Mouse (Mus musculus) embryonic facial prominence, embryonic 13.5 days (tissue): ENCODE data around the gene Tap1. TPM values are rescaled to one million over a fixed set of nuclear protein-coding genes. Genes with fewer than 3 reads are reported as not detected.

Experiments
- ATAC-seq: fragments of 200-750 bp; cut with Nextera tagmentation; 2 replicates; pipeline ENCODE4 v1.8.0; 2017; ENCODE audit warnings: low read depth; ENCODE audit not compliant: insufficient number of reproducible peaks, insufficient read depth, low FRiP score, low TSS enrichment
- H3K27ac ChIP-seq: fragments of 300-500 bp; sonication (generic); 2 replicates; pipeline ENCODE4 v1.5.1; 2015; ENCODE audit warnings: moderate library complexity, mild to moderate bottlenecking, inconsistent platforms
- H3K27me3 ChIP-seq: fragments of 300-500 bp; sonication (generic); 2 replicates; pipeline ENCODE4 v1.6.1; 2015; ENCODE audit warnings: mild to moderate bottlenecking, inconsistent platforms
- H3K36me3 ChIP-seq: fragments of 300-500 bp; sonication (generic); 2 replicates; pipeline ENCODE4 v1.6.1; 2015; ENCODE audit warnings: mild to moderate bottlenecking, inconsistent platforms
- H3K4me1 ChIP-seq: fragments of 300-500 bp; sonication (generic); 2 replicates; pipeline ENCODE4 v1.6.1; 2015; ENCODE audit warnings: inconsistent platforms
- H3K4me2 ChIP-seq: fragments of 300-500 bp; sonication (generic); 2 replicates; pipeline ENCODE4 v1.6.1; 2015; ENCODE audit warnings: moderate library complexity, mild to moderate bottlenecking, inconsistent platforms
- H3K4me3 ChIP-seq: fragments of 300-500 bp; sonication (generic); 2 replicates; pipeline ENCODE4 v1.5.1; 2015; ENCODE audit warnings: mild to moderate bottlenecking, inconsistent platforms
- H3K9ac ChIP-seq: fragments of 300-500 bp; sonication (generic); 2 replicates; pipeline ENCODE4 v1.6.1; 2015; ENCODE audit warnings: mild to moderate bottlenecking, inconsistent platforms
- H3K9me3 ChIP-seq: fragments of 300-500 bp; sonication (generic); 2 replicates; pipeline ENCODE4 v1.6.1; 2016; ENCODE audit warnings: inconsistent platforms
- WGBS: fragments of 180-500 bp; shearing (Covaris S2); methylation state at CpG from one replicate; pipeline ENCODE4 v1.1.7; 2015; ENCODE audit warnings: mixed read lengths; 5-methylcytosine and 5-hydroxymethylcytosine counted together
- polyA plus RNA-seq: library from polyadenylated mRNA; unstranded; fragments of >200 nt; fragmentation: Nextera tagmentation; extraction: Ambion mirVana; gene quantifications from 2 replicates; pipeline ENCODE4 v1.2.1, GENCODE M21; 2015

Gene Tap1
- polyA plus RNA-seq, 1 experiment from 2014 or later, result 9.5 TPM

DNA sequence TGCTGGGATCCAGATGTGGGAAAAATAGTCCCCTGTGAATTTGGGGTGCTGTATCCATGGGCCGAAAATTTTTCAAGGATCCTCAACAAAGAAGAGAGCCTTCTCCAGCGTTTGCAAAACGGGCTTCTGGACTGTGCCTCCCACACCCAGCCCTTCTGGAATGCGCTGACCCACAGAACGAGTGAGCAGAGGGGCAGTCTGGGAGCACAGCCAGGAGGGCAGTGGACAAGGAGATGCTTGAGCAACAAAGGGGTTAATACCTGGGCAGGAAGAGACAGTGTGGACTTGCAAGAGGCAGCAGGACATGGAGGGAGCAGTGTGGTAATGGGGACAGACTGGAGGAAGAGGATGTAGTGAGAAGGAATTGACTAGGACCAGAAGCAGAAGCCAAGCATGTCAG, 31.8 kb upstream of the Tap1 start:
- 55% methylated on average over 5 of the region's 5 CpGs for WGBS
- no peak for ATAC-seq

DNA sequence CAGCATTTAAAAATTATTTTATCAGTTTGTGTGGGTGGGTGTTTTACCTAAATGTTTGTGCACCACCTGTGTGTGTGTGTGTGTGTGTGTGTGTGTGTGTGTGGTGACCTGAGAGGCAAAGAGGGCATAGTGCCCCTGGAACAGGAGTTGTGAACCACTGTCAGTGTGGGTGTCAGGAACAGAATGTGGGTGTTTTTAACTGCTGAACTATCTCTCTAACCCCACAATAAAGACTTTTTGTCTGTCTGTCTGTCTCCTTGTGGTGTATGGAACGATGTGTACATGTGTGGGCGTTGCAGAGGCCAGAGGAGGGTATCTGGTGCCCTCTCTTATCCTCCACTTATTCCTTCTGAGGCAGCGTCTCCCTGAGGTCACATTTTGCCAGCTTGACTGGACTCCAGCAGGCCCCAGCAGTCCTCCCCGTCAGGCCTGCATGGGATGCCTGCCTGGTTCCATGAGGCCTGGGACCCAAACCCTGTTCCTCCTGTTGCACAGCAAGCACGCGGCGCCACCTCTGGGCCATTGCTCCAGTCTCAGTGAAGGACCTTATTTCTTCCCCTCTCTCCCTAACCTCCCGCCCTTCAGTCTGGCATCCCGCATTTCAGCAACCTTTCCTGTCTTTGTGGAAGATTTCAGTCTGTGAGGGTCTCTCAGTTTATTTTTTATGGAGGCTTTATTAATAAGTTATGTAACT, 23.0 kb upstream of the Tap1 start:
- 41% methylated on average over 9 of the region's 9 CpGs for WGBS

More for the DNA sequence above, 31.8 kb upstream of the Tap1 start:
- Histone ChIP-seq H3K4me3 (no peak overlapping the region), H3K4me1 (no peaks in the 10 kb centered on the region), H3K36me3 (no peaks in the 10 kb centered on the region), H3K27ac (no peak overlapping the region), H3K4me2 (no peak overlapping the region), H3K9ac (no peak overlapping the region), H3K27me3 (no peaks in the 10 kb centered on the region), H3K9me3 (no peaks in the 10 kb centered on the region)

DNA sequence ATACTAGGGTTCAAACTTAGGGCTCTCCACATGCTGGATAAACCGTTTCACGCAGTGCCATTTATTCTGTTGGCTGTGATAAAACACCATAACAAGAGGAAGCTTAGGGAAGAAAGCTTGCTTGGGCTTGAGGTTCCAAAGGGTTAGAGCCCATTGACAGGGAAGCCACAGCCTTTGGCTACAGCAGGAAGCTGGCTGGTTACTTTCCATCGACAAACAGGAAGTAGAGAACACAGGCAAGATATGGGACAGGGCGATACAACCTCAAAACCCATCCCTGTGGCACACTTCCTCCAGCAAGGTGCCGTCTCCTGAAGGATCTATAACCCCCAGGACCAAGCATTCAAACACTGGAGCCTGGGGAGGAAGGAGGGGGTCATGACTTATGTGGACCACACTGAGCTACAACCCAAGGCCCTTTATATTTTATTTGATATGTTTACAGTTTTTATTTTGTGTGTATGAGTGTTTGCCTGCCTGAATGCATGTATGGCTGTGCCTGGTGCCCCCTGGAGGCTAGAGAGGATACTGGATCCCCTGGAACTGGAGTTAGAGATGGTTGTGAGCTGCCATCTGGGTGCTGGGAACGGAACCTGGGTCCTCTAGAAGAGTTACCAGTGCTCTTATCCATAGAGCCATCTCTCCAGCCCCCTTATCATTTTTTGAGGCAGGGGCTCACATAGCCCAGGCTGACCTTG, 22.2 kb upstream of the Tap1 start:
- no peak overlapping the region for H3K4me2 ChIP-seq
- no peak for ATAC-seq
- no peak overlapping the region for H3K9ac ChIP-seq
- H3K4me3 ChIP-seq, result no peak overlapping the region
- H3K36me3 ChIP-seq, result no peaks in the 10 kb centered on the region
- no peak overlapping the region for H3K27ac ChIP-seq
- no peaks in the 10 kb centered on the region for H3K27me3 ChIP-seq
- peaks cover 4% of the 10 kb centered on the region; the same call in 1 of the 2 replicates for H3K9me3 ChIP-seq
- H3K4me1 ChIP-seq, result no peaks in the 10 kb centered on the region
- WGBS, result 84% methylated on average over 6 of the region's 6 CpGs

More for the DNA sequence above, 23.0 kb upstream of the Tap1 start:
- Histone ChIP-seq H3K27ac (no peak overlapping the region), H3K9ac (peak overlapping the region; percentile 6; the same call in 1 of the 2 replicates), H3K27me3 (no peaks in the 10 kb centered on the region), H3K36me3 (no peaks in the 10 kb centered on the region), H3K4me3 (no peak overlapping the region), H3K4me1 (no peaks in the 10 kb centered on the region), H3K9me3 (peaks cover 4% of the 10 kb centered on the region; the same call in 1 of the 2 replicates), H3K4me2 (no peak overlapping the region)
- ATAC-seq, result no peak

DNA sequence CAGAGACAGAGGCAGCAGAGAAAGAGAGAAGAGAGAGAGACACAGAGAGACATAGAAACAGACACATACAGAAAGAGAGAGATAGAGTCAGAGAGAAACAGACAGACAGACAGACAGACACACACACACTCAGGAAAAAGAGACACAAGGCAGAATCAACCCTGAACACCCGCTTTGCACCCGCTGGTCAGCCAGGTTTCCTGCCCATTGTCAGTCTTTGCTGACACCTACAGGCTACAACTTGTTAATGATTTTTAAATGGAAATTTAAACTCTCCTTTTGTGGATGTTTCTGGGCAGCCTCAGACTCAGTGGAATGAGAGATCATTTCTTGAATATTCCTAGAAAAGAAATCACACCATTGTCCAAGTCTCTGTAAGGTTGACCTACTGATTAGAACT, 18.1 kb upstream of the Tap1 start:
- peaks cover 4% of the 10 kb centered on the region; the same call in 1 of the 2 replicates for H3K9me3 ChIP-seq
- no peaks in the 10 kb centered on the region for H3K36me3 ChIP-seq
- H3K4me1 ChIP-seq, result no peaks in the 10 kb centered on the region
- no peak overlapping the region for H3K4me3 ChIP-seq
- H3K4me2 ChIP-seq, result no peak overlapping the region
- ATAC-seq, result no peak
- H3K27me3 ChIP-seq, result peaks cover 4% of the 10 kb centered on the region; the same call in 1 of the 2 replicates
- WGBS, result 2% methylated on average over 2 of the region's 2 CpGs
- H3K27ac ChIP-seq, result no peak overlapping the region
- no peak overlapping the region for H3K9ac ChIP-seq

DNA sequence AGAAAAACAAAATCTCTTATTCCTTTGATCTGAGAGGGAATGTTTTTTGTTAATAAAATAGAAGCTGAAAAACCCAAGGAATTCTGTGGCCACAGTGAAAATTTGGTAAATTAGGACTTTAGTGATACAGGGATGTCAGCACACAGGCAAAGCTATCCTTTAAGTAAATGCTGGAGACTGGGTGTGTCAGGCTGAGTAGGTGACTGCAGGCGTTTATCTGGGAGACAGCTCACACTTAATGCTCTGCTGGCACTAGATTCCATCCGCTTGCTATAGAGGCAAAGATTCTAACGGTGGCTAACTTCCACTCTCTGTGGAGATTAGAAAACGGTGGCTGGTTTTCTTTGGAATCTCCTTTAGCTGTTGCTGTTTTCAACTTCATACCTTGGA, 16.9 kb upstream of the Tap1 start:
- H3K27me3 ChIP-seq, result peaks cover 7% of the 10 kb centered on the region; the same call in 1 of the 2 replicates
- H3K27ac ChIP-seq, result no peak overlapping the region
- WGBS, result 23% methylated on average over 4 of the region's 4 CpGs
- H3K9me3 ChIP-seq, result peaks cover 1% of the 10 kb centered on the region; the same call in 1 of the 2 replicates
- no peaks in the 10 kb centered on the region for H3K36me3 ChIP-seq
- H3K4me2 ChIP-seq, result no peak overlapping the region
- no peak overlapping the region for H3K4me3 ChIP-seq
- H3K4me1 ChIP-seq, result no peaks in the 10 kb centered on the region
- ATAC-seq, result no peak
- no peak overlapping the region for H3K9ac ChIP-seq

DNA sequence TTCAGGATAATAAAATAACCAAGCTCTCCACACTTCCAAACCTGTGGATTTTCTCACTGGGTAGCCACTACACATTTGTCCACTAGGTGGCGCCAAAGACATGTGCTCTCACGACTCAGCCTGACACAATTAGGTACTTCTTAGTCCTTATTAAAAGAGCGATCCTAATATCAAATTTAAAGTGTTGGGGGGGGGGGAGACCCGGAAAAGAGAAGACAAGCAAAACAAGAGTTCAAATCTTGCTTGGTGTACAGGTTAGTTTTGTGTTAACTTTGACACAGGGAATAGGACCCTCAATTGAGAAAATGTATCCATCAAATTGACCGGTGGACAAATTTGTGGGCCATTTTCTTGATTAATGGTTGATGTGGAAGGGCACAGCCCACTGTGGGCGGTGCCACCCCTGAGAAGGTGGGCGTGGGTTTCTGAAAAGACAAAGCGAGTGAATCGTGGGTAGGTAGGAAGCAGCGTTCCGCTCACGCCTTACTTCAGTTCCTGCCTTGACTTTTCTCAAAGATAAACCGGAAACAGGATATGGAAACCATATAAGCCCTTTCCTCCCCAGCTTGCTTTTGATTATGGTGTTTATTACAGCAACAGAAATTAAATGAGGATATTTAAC, 16.4 kb upstream of the Tap1 start:
- no peak overlapping the region for H3K4me2 ChIP-seq
- no peaks in the 10 kb centered on the region; the same call in 1 of the 2 replicates for H3K9me3 ChIP-seq
- H3K4me3 ChIP-seq, result no peak overlapping the region
- no peak overlapping the region for H3K9ac ChIP-seq
- peaks cover 7% of the 10 kb centered on the region; the same call in 1 of the 2 replicates for H3K27me3 ChIP-seq
- H3K27ac ChIP-seq, result no peak overlapping the region
- WGBS, result 38% methylated on average over 13 of the region's 13 CpGs
- H3K36me3 ChIP-seq, result no peaks in the 10 kb centered on the region
- no peak for ATAC-seq
- H3K4me1 ChIP-seq, result no peaks in the 10 kb centered on the region

DNA sequence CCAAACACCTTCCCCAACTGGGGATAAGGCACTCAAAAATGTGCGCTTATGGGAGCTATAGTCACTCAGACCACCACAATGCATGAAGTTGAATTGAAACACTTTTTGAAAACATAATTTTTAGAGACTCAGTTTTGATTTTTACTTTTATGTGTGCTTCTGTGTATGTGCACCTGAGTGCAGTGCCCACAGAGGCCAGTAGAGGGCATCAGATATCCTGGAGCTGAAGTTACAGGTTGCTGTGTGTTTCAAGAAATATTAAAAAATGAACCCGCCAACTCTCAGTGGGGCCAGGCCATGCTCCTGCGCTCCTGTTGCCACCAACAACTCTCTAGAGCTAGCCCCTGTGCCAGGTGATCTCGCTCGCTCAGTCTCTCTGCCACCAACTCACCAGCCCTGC, 14.8 kb upstream of the Tap1 start:
- H3K27me3 ChIP-seq, result peaks cover 7% of the 10 kb centered on the region; the same call in 1 of the 2 replicates
- H3K4me3 ChIP-seq, result no peak overlapping the region
- H3K27ac ChIP-seq, result no peak overlapping the region
- no peak overlapping the region for H3K4me2 ChIP-seq
- no peak overlapping the region for H3K9ac ChIP-seq
- no peaks in the 10 kb centered on the region for H3K4me1 ChIP-seq
- 87% methylated on average over 5 of the region's 5 CpGs for whole genome bisulfite sequencing
- peaks cover 13% of the 10 kb centered on the region; the same call in 1 of the 2 replicates for H3K9me3 ChIP-seq
- ATAC-seq, result no peak
- H3K36me3 ChIP-seq, result no peaks in the 10 kb centered on the region

DNA sequence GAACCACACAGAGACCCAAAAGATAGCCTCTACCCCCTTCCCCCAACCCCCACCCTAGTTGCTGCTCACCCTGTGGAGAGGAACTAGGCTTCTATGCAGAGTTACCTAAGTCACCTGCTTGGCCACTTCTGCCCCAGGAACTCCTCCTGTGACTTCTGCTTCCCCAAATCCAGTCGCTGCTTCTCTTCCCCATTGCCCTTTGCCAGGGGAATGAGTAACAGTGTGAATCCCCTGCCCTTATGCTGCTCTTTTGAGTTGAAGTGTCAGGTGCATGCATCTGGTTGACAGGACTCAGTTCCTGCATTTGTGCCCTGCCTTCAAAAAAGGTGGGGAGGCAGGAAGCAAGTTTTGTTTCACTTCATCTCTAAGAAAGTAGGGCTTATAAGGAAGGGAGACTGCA, 13.3 kb upstream of the Tap1 start:
- 65% methylated on average over 1 of the region's 1 CpGs for WGBS
- H3K4me2 ChIP-seq, result no peak overlapping the region

DNA sequence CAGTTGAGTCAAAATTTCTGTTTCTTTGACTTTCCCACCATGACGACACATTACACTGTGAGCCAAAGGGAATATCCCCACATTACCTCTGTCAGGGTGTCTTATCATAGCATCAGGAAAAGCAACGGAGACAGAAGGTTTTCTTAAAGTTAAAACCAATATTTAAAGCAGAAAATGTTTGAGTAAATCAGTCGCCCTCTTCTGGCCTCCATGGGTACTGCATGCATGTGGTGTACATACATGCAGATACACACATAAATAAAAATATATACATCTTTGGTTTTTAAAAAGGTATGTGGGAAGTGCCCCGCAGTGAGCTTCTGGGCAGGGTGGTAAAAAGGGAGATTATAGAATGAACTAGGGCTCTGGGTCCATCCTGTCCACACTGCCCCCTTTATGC, 10.2 kb upstream of the Tap1 start:
- Histone ChIP-seq H3K36me3 (no peaks in the 10 kb centered on the region), H3K27me3 (peaks cover 12% of the 10 kb centered on the region), H3K4me1 (no peaks in the 10 kb centered on the region), H3K9me3 (peaks cover 14% of the 10 kb centered on the region; the same call in 1 of the 2 replicates), H3K9ac (no peak overlapping the region), H3K4me2 (no peak overlapping the region), H3K4me3 (no peak overlapping the region), H3K27ac (no peak overlapping the region)
- no peak for ATAC-seq
- 76% methylated on average over 4 of the region's 4 CpGs for WGBS

More for the DNA sequence above, 13.3 kb upstream of the Tap1 start:
- Histone ChIP-seq H3K36me3 (no peaks in the 10 kb centered on the region), H3K9ac (no peak overlapping the region), H3K9me3 (peaks cover 14% of the 10 kb centered on the region; the same call in 1 of the 2 replicates), H3K4me3 (no peak overlapping the region), H3K27me3 (peaks cover 7% of the 10 kb centered on the region; the same call in 1 of the 2 replicates), H3K27ac (no peak overlapping the region), H3K4me1 (no peaks in the 10 kb centered on the region)
- ATAC-seq, result no peak

DNA sequence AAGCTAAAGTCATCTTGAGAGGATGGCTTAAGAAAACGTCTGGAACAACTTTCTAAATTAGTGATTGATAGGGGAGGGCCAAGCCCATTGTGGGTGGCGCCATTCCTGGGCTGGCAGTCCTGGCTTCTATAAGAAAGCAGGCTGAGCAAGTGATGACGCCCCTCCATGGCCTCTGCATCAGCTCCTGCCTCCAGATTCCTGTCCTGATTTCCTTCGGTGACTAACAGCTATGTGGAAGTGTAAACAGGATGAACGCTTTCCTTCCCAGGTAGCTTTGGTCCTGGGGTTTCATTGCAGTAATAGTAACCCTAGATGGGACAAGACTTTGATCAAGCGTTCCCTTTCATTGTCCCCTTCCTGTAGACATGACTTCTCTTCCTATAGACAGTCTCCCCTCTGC, 8.3 kb upstream of the Tap1 start:
- Histone ChIP-seq H3K9ac (no peak overlapping the region), H3K27ac (no peak overlapping the region), H3K27me3 (peaks cover 22% of the 10 kb centered on the region), H3K9me3 (0 out of 2 replicates have a peak, but pooled peaks cover 14% of the 10 kb centered on the region), H3K4me1 (no peaks in the 10 kb centered on the region), H3K4me2 (no peak overlapping the region), H3K36me3 (no peaks in the 10 kb centered on the region), H3K4me3 (no peak overlapping the region)
- ATAC-seq, result no peak
- WGBS, result 61% methylated on average over 6 of the region's 6 CpGs

DNA sequence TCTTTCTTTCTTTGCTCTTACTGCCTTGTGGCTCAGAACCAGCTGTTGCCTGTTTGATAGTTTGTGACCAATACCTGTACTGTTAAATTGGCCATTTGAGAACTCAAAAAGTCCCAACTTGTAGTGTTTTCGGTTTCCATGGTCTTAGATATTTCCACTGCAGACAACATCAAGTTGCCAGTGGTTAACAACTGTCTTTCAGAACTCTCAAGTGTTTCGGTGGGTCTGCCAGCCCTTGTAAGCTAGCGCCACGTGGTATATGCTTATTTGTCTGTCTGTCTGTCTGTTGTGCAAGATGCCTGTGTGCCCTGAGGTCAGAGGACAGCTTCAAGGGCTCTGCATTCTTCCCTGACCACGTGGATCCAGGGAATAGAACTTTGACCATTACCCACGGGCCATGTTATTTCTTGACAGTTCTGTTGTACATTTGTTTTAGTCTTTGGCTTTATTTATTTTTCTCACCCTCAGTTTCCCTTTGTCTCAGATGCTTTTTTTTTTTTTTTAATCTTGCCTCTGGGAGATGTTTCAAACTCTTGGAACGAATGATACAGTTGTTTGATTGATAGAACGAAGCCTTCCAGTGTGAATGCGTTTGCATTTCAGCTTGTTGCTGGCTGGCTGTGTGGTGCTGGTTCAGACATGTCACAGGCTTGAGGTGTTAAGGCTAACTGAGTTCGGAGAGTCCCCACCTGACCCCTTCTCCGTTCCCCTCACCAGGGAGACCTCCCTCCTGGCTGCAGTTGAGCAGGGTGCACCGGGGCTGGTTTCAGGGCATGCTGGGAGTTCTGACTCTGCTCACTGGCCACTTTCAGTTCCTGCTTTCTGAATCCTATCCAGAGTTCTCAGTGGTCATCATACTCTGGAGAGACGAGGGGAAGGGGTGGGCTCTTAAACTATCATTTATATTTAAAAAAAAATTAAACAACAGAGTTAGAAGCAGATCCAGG, 7.2 kb upstream of the Tap1 start:
- Histone ChIP-seq H3K4me1 (no peaks in the 10 kb centered on the region), H3K4me2 (no peak overlapping the region), H3K9ac (no peak overlapping the region), H3K9me3 (0 out of 2 replicates have a peak, but pooled peaks cover 14% of the 10 kb centered on the region), H3K27me3 (peaks cover 28% of the 10 kb centered on the region), H3K36me3 (no peaks in the 10 kb centered on the region), H3K27ac (no peak overlapping the region), H3K4me3 (no peak overlapping the region)
- ATAC-seq, result no peak
- 67% methylated on average over 13 of the region's 13 CpGs for WGBS
